Comparison of ENCODE assay signal across 8 mouse cellular contexts in the genomic region with DNA sequence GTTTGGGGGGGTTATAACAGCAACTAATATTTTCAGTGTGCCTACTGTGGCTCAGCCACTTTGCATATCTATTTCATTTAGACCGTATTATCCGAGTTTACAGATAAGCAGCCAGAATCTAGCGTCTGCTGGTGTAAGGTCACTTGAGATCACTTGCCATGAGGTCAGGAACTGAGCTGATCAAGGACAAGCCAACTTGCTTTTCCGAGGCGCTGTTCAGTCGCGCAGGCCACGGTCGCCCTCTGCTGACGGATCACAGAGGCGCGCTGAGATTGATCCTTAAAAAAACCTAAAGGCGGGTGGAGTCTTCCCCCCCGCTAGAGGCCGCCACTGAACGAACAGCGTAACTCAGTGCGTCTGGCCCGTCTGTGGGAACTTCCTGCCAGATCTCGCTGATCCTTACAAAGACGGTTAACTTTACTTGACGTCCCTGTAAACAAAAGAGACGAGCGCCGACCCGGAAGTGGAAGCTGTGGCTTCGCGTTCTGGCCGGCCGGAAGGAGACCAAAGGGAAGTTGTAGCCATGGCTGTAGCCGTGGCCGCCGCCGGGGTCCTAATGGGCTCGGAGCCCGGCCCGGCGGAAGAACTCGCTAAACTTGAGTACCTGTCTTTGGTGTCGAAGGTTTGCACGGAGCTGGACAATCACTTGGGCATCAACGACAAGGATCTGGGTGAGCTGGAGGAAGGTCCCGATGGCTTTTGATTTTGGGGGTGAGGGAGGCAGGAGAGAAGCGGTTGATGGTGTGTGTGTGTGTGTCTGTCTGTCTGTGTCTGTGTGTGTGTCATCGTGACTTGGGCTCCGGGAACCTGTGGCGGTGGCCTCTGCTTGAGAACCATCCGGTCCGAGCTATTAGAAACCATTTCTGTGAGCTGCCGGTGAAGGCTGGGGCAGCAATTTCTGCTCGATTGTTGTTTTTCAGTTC. TPM values are rescaled to one million over a fixed set of nuclear protein-coding genes. Genes with fewer than 3 reads are reported as not detected.
DNase-seq lines count a peak whose midpoint lies in the region; ATAC-seq and TF ChIP-seq lines count a peak whose summit lies in the region.

A gene (plus strand): TSS at position 402 of the 923 bp plus-strand sequence.

- H3K9me3 ChIP-seq in hindbrain, embryonic 10.5 days: no peaks in the 10 kb centered on the region
- no peaks in the 10 kb centered on the region for H3K9me3 ChIP-seq in lung, postnatal 0 days (ENCODE audit: low read length)

- peak within 1 kb of the TSS; percentile 55 for H3K9ac ChIP-seq in lung, postnatal 0 days (replicated peaks; ENCODE audit: low read depth)

- TF ChIP-seq CTCF in lung, postnatal 0 days (IDR thresholded peaks at IDR 0.05): peak; percentile 100

- WGBS in hindbrain, embryonic 10.5 days: under 1% methylated on average over 51 of the region's 51 CpGs
- under 1% methylated on average over 51 of the region's 51 CpGs for WGBS in lung, postnatal 0 days

- H3K4me1 ChIP-seq in hindbrain, embryonic 10.5 days (replicated peaks): peaks cover 17% of the 10 kb centered on the region
- peaks cover 5% of the 10 kb centered on the region; the same call in 1 of the 2 replicates for H3K4me1 ChIP-seq in lung, postnatal 0 days (ENCODE audit: insufficient read depth, low read depth, low read length)

- H3K27ac ChIP-seq in hindbrain, embryonic 10.5 days: peak within 1 kb of the TSS; percentile 84
- H3K27ac ChIP-seq in lung, postnatal 0 days (ENCODE audit: low read length): peak within 1 kb of the TSS; percentile 60

- ATAC-seq in frontal cortex, adult (ENCODE audit: low TSS enrichment): peak; percentile 98
- peak; percentile 99 for ATAC-seq in lung, postnatal 0 days

- H3K36me3 ChIP-seq in hindbrain, embryonic 10.5 days: peaks cover 34% of the 10 kb centered on the region
- peaks cover 20% of the 10 kb centered on the region for H3K36me3 ChIP-seq in lung, postnatal 0 days (ENCODE audit: insufficient read depth, low read length)

- H3K4me3 ChIP-seq in hindbrain, embryonic 10.5 days: peak within 1 kb of the TSS; percentile 74
- H3K4me3 ChIP-seq in lung, postnatal 0 days (ENCODE audit: low read depth, low read length): peak within 1 kb of the TSS; percentile 68

- H3K27me3 ChIP-seq in hindbrain, embryonic 10.5 days (ENCODE audit: insufficient read depth, poor library complexity, severe bottlenecking): no peaks in the 10 kb centered on the region
- no peaks in the 10 kb centered on the region for H3K27me3 ChIP-seq in lung, postnatal 0 days (replicated peaks; ENCODE audit: insufficient read depth, low read length)

- TF ChIP-seq EP300 in lung, postnatal 0 days (IDR thresholded peaks at IDR 0.05): peak; percentile 90

- peak within 1 kb of the TSS; percentile 66 for H3K4me2 ChIP-seq in lung, postnatal 0 days (replicated peaks; ENCODE audit: low read depth, low read length)

- DNase-seq in MN1 (ENCODE audit: low spot score): peak; percentile 98
- DNase-seq in cerebellum, adult 9-10 months: peak; percentile 99
- peak; percentile 98 for DNase-seq in hindbrain, embryonic 10.5 days (ENCODE audit: low spot score)
- DNase-seq in layer of hippocampus, adult 9-11 months: peak; percentile 98
- DNase-seq in lung, postnatal 0 days (ENCODE audit: low spot score): peak; percentile 100
- peak; percentile 98 for DNase-seq in ovary, postnatal 14 days (ENCODE audit: low spot score)
- DNase-seq in thymus, postnatal 14 days: peak; percentile 96

RNA-seq across cellular contexts. Expression of the gene that starts here (rescaled TPM):
- polyA plus RNA-seq in hindbrain, embryonic 10.5 days (2016; fragmentation: Nextera tagmentation; extraction: Ambion mirVana): 37.1 and 42.2 TPM in 2 replicates
- 16.4 and 20.3 TPM in 2 replicates for polyA plus RNA-seq in lung, postnatal 0 days (2015; fragmentation: Nextera tagmentation; extraction: Ambion mirVana)

Comparison
In these comparisons a context has a peak if more than half of its experiments do, and no peak if none do; other contexts are left out.
1. Peak in every context shown above with its lines: DNase-seq, ATAC-seq, H3K4me3 ChIP-seq and H3K27ac ChIP-seq.